Mouse (Mus musculus) thymus, adult 2 months (tissue): Measurements from ENCODE around the gene A130010J15Rik. TPM values are rescaled to one million over a fixed set of nuclear protein-coding genes. Genes with fewer than 3 reads are reported as not detected.

Experiments
- DNase-seq: peaks from one replicate; pipeline ENCODE4 v3.0.0; 2021
- H3K27ac ChIP-seq: fragments of 200-500 bp; 2 replicates; pipeline ENCODE4 v1.5.1; 2012; ENCODE audit warnings: low read length, control low read depth; ENCODE audit not compliant: control insufficient read depth, insufficient read depth
- H3K27me3 ChIP-seq: fragments of 200-500 bp; 2 replicates; pipeline ENCODE4 v1.6.1; 2012; ENCODE audit warnings: mild to moderate bottlenecking, low read length, moderate library complexity, mixed read lengths; ENCODE audit not compliant: control insufficient read depth, insufficient read depth
- H3K36me3 ChIP-seq: fragments of 200-500 bp; 2 replicates; pipeline ENCODE4 v1.6.1; 2012; ENCODE audit warnings: mild to moderate bottlenecking, low read length, moderate library complexity; ENCODE audit not compliant: control insufficient read depth, insufficient read depth
- H3K4me1 ChIP-seq: fragments of 200-500 bp; replicated peaks from 2 replicates; pipeline ENCODE4 v1.6.1; 2012; ENCODE audit warnings: low read length; ENCODE audit not compliant: control insufficient read depth, insufficient read depth
- H3K4me3 ChIP-seq: fragments of 200-500 bp; 2 replicates; pipeline ENCODE4 v1.5.1; 2012; ENCODE audit warnings: mild to moderate bottlenecking, low read length, control low read depth, moderate library complexity; ENCODE audit not compliant: control insufficient read depth, insufficient read depth
- CTCF ChIP-seq: fragments of 200-500 bp; IDR thresholded peaks from 2 replicates; pipeline ENCODE4 v1.5.1; 2012; ENCODE audit warnings: mild to moderate bottlenecking, control low read depth, low read length, moderate library complexity, borderline replicate concordance; ENCODE audit not compliant: control insufficient read depth, poor library complexity, insufficient read depth; ENCODE audit errors: extremely low read depth
- POLR2A ChIP-seq: fragments of 200-500 bp; IDR thresholded peaks from 2 replicates; pipeline ENCODE4 v1.6.1; 2012; ENCODE audit warnings: mild to moderate bottlenecking, low read length, control low read depth, moderate library complexity; ENCODE audit not compliant: control insufficient read depth, poor library complexity, insufficient read depth; ENCODE audit errors: extremely low read depth
- WGBS: fragments of 180-500 bp; shearing (Covaris S2); methylation state at CpG from one replicate; pipeline ENCODE4 v1.1.7; 2018; 5-methylcytosine and 5-hydroxymethylcytosine counted together
- polyA plus RNA-seq: library from polyadenylated mRNA; depleted of rRNA; stranded (reverse); fragments of >200 nt; gene quantifications from 2 replicates; pipeline ENCODE4 v1.2.3, GENCODE M21; 2012

A130010J15Rik gene
- polyA plus RNA-seq, 1 experiment, result 7.2 TPM

- H3K36me3 ChIP-seq, result no peaks in the 10 kb centered on the region
- H3K4me3 ChIP-seq, result no peak overlapping the region
- TF ChIP-seq POLR2A (no peak), CTCF (no peak)
- 3% methylated on average over 1 of the region's 1 CpGs for WGBS
- no peaks in the 10 kb centered on the region for H3K27me3 ChIP-seq
- peak overlapping the region; percentile 91 for H3K27ac ChIP-seq
- peaks cover 26% of the 10 kb centered on the region for H3K4me1 ChIP-seq
- peak; percentile 54 for DNase-seq
Observed at GRCm38 (mm10) chr1:193159613-193160012, 8.2 kb upstream of the A130010J15Rik start.

- Histone ChIP-seq H3K36me3 (no peaks in the 10 kb centered on the region), H3K27me3 (no peaks in the 10 kb centered on the region), H3K4me3 (peak overlapping the region; percentile 7; the same call in 1 of the 2 replicates), H3K4me1 (peaks cover 26% of the 10 kb centered on the region), H3K27ac (peak overlapping the region; percentile 91)
- no peak for TF ChIP-seq CTCF
- TF ChIP-seq POLR2A, result no peak
- WGBS, result 23% methylated on average over 18 of the region's 18 CpGs
- peak; percentile 68 for DNase-seq
Observed at GRCm38 (mm10) chr1:193160317-193161032, 7.4 kb upstream of the A130010J15Rik start.

- peaks cover 18% of the 10 kb centered on the region for H3K4me1 ChIP-seq
- H3K27me3 ChIP-seq, result no peaks in the 10 kb centered on the region
- peak; percentile 57 for DNase-seq
- no peaks in the 10 kb centered on the region for H3K36me3 ChIP-seq
- WGBS, result 50% methylated on average over 7 of the region's 7 CpGs
- H3K27ac ChIP-seq, result peak overlapping the region; percentile 85
- no peak overlapping the region for H3K4me3 ChIP-seq
- TF ChIP-seq CTCF (no peak), POLR2A (no peak)
Observed at GRCm38 (mm10) chr1:193169228-193169627, 1.4 kb downstream of the A130010J15Rik start.

GRCm38 (mm10) chr1:193169856-193170255 lies 2.0 kb downstream of the A130010J15Rik start:
- Histone ChIP-seq H3K36me3 (no peaks in the 10 kb centered on the region), H3K27me3 (no peaks in the 10 kb centered on the region), H3K27ac (peak overlapping the region; percentile 85; the same call in 1 of the 2 replicates), H3K4me3 (no peak overlapping the region), H3K4me1 (peaks cover 24% of the 10 kb centered on the region)
- WGBS, result 59% methylated on average over 2 of the region's 2 CpGs
- DNase-seq, result peak; percentile 35
- TF ChIP-seq POLR2A, result no peak
- no peak for TF ChIP-seq CTCF

- peaks cover 26% of the 10 kb centered on the region for H3K4me1 ChIP-seq
- peaks cover 2% of the 10 kb centered on the region; the same call in 1 of the 2 replicates for H3K36me3 ChIP-seq
- H3K4me3 ChIP-seq, result peak overlapping the region; percentile 90
- TF ChIP-seq POLR2A (peak; percentile 96), CTCF (0 out of 2 replicates have a peak, but pooled peaks have one; percentile 49)
- WGBS, result under 1% methylated on average over 48 of the region's 48 CpGs
- no peaks in the 10 kb centered on the region for H3K27me3 ChIP-seq
- DNase-seq, result peak; percentile 98
- H3K27ac ChIP-seq, result peak overlapping the region; percentile 88
Observed at GRCm38 (mm10) chr1:193172991-193173809, 5.4 kb downstream of the A130010J15Rik start.

GRCm38 (mm10) chr1:193173810-193174129 lies 5.9 kb downstream of the A130010J15Rik start:
- peaks cover 22% of the 10 kb centered on the region for H3K4me1 ChIP-seq
- peaks cover 7% of the 10 kb centered on the region for H3K36me3 ChIP-seq
- H3K27me3 ChIP-seq, result no peaks in the 10 kb centered on the region
- WGBS, result 13% methylated on average over 9 of the region's 9 CpGs
- no peak for DNase-seq
- H3K27ac ChIP-seq, result peak overlapping the region; percentile 84
- TF ChIP-seq POLR2A, result no peak
- TF ChIP-seq CTCF, result no peak
- H3K4me3 ChIP-seq, result peak overlapping the region; percentile 46
